Mouse (Mus musculus) ES-Bruce4 (cell line): ENCODE data around the gene Ifna1.

Experiments used
- CTCF ChIP-seq: IDR thresholded peaks from one replicate; pipeline ENCODE4 v1.8.1; 2011; ENCODE audit warnings: low read depth, low read length
- EP300 ChIP-seq: IDR thresholded peaks from 2 replicates; pipeline ENCODE4 v1.6.1; 2011; ENCODE audit warnings: low read depth, low read length; ENCODE audit not compliant: insufficient read depth
- POLR2A ChIP-seq: IDR thresholded peaks from one replicate; pipeline ENCODE4 v1.8.1; 2011; ENCODE audit warnings: low read length; ENCODE audit not compliant: insufficient read depth

DNA sequence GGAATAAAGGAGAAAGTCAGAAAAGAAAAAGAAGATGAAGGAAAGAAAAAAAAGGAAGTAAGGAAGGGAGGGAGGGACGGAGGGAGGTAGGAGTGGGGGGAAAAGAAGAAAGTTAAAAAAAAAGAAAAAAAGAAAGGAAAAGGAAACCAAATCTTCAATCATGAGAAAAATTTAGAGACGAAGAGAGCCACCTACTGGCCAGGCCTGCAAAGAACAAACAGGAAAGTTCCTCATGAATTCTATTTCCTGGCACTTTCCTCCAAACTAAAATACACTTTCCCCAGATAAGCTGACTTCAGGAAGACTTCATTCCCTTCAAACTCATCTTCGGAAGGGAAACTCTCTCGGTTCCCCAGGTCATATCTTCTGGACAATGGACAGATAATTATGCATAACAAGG, 19.4 kb upstream of the Ifna1 start:
- TF ChIP-seq CTCF: no peak
- TF ChIP-seq POLR2A: no peak
- TF ChIP-seq EP300: no peak
